Mouse (Mus musculus): ENCODE measurements at regions not wholly inside any gene's neighbourhood (a gene's known extent, or its start where the extent isn't known, plus 50 kb on each side); places are given as distances from the start of the nearest gene placed in this dataset.

DNA sequence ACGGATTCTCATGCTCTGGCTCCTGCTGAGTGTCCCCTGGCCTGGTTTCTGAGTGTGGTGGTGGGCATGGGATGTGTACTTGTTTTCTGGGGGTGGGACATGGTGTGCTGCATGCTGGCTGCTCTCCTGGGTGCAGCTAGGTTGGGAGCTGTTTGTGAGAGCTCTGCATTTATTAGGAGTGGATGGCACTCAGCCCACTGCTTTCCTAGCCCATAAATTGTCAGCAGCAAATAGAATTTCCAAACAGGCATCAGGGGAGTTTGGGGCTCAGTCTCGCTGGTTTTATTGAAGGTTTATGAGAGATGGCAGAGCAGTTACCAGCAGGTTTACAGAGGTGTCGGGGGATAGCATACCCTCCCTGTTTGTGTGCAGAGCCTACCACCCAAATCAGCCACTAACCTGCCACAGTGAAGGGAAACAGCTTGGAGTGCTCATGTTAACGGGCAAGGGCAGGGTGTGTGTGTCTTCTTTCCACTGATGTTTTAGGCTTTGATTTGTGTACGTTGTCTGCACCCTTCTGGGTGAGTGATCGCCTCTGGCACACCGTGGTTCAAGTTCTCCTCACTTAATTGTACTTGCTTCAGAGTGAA, 372.6 kb downstream of the Eipr1 start:
- DNase-seq: no peak

DNA sequence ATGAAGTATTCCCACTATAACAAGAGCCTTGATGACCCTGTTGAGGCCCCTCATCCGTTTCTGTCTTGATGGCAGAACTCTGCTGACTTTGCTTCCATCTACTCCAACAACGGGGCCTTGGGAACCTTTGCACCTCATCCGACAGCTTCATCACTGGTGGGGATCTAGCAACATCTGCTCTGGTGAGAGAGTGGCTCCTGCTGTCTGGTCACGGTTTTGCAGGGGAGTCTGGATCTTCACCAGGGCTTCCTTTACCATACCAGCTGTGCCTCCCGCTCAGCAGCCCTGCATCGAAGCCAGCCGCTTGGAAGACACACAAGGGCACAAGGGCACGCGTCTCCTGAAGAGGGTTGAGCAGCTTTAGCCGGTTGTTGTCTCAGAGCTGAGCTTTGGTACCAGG, 377.2 kb downstream of the Eipr1 start:
- DNase-seq: no peak

DNA sequence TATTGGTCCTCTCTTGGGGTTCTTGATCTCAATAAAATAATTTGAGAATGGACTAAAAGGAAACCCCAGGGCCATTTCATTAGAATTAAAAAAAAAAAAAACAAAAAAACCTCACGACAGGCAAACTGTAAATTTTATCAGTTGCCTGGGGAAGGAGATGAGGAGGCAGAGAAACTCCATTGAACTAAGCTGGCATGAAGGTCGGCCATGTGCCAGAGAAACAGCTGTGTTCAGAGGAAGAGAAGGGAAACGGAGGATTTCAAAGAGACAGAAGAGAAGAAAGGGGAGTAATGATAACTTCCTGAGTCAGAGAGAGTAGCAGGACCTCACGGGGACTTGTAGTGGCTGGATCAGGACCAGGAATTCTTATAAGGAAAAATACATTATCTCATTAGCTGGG, 377.7 kb downstream of the Eipr1 start:
- no peak for DNase-seq

DNA sequence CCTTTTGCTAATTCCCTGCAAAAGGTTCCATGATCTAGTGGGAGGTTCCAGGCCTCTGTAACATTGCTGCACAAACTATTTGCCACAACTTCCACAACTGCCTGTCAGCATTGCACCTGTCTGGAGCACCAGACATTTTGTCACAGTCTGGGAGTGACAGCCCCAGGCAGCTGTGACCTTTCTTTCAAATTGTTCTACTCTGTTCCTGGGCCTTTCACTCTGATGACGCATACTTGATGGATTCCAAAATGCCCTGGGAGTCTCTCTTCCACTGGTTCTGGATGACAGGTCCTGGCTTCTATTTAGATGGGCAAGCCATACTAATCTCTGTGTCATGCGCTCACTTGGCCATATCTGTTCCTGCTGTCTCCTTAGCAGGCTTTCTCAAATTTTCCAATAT, 382.7 kb downstream of the Eipr1 start:
- DNase-seq: no peak

DNA sequence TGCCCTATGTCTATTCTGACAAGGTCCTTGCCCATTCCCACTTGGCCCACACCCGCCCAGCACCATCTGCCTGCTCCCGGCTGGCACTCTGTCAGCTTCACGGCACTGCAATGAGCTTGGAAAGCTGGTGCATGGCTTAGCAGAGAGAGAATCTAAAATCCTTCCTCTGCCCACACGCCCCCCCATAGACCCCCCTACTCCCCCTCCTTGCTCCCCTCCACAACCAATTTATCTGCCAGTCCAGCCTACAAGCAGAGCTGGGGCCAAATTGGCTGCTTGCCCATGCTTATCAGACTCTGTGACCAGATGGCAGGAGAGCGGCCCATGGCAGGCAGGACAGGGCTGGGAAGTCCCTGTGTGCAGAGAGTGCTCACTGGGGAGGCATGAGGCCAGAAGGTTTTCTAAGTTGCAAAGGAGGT, 385.3 kb downstream of the Eipr1 start:
- no peak for DNase-seq

DNA sequence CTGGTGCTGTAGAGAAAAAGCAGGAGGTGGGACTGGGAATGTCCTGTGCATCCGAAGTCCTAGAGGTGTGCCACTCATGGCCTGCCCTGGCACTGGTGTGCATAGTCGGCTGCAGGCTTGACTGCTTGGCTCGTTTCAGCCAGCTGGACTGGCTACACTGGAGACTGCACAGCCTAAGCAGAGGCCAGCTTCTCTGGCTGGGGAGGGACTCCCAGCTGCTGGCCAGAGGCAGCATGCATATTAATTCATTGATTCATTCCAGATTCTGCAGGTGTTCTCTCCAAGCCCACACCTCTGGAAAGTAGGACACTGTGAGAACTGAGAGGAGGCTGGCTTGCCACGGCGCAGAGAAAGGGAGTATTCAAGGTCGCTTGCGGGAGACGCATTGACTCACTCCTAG, 385.9 kb downstream of the Eipr1 start:
- no peak for DNase-seq

DNA sequence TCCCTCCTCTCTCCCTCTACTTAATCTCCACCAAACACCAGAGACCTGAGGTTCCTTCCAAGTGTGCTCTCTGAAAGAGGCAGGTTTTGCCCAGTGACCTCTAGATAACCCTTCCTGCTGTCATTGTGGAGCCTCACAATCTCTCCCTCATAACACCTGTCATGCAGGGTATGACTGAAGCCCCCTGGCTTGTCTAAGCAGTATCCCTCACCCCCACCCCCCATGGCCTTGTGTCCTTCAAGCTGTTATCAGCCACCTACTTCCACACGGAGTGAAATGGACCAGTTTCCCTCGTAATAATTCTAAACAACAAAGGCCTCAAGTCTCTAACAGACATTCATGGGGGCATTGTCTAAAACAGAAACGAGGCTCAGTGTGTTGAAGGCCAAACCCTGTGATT, 387.6 kb upstream of the Myt1l start:
- no peak for DNase-seq

DNA sequence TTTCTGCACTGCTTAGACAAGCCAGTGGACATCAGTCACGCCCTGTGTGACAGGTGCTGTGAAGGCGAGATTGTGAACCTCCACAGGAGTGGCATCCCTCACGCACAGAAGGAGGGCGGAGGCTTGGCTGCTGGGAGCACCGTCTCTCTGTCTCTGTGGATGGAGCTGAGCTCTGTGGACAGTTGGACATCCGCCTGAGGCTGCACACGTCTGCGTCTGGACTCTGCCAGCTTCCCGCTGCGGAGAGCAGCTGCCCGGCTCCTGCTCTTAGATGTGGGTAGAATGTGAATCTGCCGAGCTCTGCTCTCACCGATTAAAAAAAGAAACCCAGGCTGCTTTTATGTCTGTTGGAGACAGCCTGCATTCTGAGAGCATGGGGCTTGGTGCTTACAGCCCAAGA, 387.1 kb upstream of the Myt1l start:
- DNase-seq: no peak

DNA sequence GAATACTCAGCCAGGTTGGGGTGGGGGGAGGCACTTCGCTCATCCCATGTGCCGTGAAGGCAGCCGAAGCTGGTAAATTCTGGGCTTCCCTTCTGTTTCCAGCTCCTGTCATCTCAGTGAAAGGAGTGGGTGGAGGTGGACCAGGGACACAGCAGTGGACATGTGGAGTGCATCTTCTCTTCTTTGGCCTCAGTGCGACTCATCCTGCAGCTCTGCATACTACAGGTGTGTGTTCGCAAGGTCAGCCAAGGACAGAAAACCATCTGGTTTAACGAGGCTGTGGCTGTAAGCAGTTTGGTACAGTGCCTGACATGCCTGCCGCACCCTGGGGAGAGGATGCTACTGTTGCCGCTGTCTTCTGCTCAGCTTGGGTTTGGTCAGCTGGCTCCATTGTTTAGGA, 386.3 kb upstream of the Myt1l start:
- no peak for DNase-seq

DNA sequence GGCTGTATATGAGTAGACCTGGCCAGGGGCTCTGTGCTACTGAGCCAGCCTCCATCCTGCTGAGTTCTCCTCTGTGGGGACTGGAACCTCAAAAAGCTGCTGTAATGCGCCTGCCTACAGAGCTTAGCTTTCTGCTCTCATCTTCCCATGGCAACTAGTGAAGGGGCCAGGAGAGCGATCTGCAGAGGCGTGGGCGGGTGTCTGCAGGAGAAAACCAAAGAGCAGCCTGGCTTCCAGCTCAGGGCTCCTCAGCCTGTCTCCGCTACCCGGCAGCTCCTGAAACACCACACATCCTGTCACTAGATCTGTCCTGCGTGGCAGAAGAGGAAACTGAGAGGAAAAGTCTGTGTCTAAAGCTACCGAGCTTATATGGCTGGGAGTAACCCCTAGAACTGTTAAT, 384.9 kb upstream of the Myt1l start:
- DNase-seq: no peak

DNA sequence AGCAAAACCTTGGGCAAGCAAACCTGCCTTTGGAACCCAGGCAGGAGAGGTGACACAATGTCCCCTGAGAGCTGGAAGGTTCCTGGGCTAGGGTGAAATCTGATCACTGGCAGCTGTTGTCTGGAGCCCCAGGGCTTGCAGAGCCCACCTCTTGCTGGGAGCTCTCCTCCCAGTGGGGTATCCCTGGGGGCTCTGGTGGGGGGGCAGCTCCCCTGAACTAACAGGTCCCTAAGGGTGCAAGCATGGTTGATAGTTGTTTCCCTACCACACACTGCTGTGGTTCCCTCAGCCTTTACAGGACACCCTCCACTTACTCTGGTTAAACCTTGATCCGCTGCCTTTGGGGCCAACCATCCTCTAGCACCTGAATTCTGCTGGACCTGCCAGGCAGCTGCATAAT, 367.3 kb upstream of the Myt1l start:
- DNase-seq: no peak

DNA sequence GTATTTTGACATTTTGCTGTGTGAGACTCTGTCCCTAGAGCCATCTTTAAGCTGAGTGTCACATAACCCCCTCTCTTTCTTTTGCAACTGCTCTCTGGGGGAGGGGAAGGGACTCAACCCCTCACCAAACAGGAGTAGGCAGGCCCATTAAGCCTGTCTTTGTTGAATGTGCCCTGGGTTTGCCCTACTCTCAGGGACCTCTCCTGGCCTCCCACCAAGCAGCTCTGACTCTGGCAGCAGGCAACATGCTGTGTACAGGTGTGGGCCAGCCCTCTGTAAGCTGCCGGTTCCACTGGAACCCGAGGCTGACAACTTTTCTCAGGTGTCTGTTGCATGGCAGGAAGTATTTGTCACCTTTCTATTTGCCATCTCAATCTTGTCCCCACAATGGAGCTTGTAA, 366.6 kb upstream of the Myt1l start:
- DNase-seq: no peak

DNA sequence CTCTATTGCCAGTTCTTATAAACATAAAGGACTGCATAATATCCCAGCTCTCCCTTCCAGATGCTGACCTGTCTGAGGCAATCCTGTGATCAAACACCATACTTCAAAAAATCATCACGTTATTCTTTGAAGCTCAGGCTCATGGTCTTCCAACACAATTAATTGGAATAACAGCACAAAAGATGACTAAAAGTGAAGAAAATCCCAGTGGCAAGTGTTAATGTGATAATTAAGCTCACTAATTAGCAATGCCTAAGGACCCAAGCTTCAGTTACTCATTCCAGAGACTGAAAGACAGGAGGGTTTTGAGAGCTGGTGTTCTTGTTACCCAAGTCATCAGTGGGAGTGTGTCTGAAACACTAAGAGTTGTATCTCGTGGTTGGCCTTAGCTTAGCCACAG, 363.5 kb upstream of the Myt1l start:
- DNase-seq: no peak

DNA sequence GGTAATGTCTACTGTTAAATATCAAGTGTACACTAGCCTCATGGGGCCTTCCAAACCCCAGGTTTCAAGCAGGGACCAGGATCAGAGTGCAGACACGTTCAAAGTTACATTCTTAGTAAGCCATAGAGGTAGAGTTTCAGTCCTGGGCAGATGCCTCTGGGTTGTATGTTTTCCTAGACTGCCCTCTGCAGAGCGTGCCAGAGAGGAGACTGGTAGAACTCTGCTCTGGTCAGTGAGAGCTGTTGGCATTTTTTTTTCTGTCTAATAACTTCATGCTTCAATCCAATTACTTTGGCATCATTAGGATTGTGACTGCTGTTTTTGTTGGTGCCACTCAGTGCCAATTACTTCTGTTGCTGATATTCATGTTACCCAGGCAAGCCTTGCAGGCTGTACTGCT, 361.9 kb upstream of the Myt1l start:
- DNase-seq: no peak

DNA sequence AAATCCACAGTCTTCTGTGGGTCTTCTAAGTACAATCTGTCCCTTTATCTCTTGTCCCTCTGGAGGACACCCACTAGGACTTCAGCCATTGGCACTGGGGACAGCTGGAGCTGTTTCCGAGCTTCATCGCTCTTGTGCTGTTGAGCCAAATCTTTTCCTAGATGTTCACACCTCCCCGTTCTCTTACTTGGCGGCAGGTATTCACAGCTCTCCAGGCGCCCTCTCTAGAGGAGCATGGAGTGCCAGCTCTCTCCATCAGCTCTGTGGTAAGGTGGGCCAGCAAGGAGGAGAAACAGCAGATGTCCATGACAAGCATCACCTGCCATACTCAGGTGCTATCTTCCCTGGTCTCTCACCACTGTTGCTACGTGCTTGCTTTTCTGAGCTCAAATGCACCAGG, 360.3 kb upstream of the Myt1l start:
- no peak for DNase-seq

DNA sequence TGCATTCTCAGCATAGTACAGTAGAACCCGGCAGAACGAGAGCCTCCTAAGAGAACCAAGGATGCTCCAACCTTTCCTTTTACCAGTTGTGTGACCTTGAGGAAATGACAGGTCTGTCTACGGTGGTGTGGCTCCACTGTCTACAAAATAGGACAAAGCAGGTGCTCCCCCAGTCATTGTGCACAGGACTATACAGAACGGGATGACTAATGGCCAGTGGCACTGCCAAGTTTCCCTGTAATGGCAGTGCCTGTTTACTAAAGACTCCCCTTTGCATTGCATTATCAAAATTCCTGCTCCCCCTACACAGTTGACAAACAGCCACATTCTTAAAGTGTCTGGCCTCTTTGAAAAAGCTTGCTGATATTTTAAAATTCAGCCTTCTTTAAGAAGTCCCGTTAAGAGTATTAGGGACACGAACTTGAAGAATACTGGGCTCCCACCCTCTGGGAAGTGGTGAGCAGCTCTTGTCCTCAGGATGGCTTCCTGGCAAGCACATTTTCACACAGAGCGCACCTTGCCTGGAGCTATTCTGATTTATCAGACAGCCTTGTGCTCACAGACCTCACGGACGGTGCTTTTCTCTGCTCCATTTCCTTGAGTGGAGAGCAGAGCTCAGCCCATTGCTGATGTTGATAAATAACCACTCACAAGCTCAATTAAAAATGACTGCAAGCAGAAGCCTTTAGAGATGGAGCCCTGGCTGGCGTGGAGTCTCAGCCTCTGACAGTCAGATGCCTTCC, 352.3 kb upstream of the Myt1l start:
- no peak for DNase-seq

DNA sequence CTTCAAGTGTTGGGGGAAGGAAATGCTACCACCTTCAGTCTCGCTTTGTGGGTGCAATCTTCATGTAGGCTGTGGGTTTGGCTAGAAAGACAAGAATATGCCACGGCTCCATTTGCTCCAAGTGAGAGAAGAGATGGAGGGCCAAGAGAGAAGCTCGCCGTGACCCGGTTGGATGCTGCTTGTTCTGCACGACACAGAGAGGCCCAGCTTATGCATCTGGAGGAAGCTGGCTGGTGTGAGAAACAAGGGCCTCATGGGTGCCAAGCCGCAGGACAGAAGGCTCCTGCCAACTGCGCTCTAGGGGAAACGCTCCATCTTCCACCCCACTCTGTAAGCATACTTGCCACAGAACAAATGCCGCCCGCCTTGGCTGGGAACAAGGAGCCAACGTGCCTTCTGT, 351.0 kb upstream of the Myt1l start:
- no peak for DNase-seq

DNA sequence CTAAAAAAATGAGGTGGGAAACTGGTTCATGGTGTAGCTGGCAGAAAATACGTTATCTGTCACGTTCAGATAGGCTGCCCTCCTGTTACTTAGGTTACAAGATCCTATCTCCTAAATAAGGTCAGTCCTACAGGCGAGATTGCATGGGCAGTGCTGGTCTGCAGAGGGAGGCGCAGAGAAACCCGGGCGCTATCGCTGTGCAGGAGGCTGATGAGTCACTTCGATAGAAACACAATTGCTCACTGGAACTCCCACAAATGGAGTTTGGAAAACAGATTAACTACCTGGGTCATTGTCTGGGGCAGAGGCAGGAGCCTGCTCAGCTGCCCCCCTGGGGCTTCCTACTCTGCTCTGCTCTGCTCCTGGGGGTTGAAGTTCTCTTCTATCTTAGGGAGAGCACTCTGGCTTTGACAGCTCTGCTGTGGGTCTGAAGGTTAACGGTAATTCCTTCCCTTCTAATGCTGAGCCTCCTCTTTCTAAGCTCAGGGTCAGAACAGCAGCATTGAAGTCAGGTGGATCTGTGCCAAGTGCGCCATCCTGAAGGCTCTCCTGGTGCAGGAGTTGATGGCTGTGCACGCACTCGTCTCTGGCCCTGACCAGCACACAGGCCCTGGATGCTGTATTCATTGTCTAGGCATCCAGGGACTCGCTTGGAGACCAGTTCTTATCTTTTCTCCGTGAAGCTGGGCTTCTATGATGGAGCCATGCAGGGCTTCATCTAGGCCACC, 349.9 kb upstream of the Myt1l start:
- no peak for DNase-seq

DNA sequence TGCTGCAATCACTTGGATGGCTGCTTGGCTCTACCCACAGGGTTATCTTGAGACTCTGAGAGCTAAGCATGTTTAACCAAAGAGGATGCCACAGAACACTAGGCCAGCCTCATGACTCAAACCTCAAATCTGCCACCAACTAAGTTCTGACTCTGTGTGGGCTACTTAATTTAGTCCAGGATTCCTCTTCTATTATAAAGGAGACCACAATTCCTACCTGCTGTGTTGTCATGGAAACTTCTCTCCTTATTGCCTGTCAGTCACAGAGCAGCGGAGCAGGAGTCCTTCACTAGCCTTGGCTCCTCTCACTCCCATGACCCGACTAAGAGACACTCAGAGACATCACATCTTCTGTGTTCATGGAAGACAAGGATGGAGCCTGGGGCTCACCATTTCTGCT, 348.8 kb upstream of the Myt1l start:
- DNase-seq: no peak

DNA sequence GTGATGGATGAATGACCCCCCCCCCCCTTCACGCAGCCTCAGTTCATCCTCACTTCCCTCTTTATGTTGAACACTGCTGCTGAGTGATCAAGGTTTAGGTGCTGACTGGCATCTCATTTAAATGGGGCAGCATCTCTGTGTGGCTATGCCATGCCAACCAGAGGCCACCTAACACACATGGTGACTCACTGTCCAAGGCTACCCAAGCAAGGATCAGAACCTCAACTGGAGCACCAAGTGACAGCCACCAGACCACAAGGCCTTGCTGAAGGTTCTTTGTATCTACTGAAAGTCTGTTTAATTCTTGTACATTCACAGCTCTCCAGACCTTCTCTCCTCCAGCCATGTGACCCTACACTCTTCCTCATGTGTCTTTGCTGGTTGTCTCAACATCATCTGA, 347.6 kb upstream of the Myt1l start:
- no peak for DNase-seq

DNA sequence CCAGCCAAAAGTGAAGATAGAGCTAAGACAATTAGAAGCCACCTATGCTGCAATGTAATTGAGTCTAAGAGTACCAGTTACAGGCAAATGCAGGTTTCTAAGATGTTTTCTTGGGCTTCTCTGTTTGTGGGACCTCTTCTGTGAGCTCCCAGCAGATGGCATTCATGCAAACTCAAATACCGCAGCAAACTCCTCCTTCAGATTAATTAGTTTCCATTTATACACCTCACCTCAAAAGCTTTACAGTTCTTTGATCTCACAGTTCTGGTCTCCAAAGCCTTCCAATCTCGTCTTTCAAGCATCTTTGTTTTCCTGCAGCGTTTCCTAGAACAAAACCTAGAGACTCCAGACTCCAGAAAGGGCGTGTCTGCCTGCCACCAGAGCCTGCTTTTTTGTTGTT, 340.6 kb upstream of the Myt1l start:
- no peak for DNase-seq

DNA sequence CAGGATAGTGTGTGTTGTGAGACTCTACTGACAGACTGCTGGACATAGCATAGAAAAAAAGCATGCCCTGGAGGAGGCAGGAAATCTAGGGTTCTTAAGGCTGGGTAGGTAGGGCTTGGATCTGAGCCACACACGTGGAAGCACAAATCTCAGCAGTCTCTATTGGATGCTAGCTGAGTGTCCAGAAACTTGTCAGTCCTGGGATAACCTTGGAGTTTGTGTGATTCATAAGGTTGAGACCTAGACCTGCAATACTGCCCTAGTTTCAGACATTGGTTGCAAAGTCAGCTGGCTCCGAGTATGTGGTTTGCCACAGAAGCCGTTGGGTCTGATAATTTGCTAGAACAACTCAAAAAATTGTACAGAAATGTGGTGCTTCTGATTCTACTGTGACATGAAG, 335.8 kb upstream of the Myt1l start:
- DNase-seq: no peak

DNA sequence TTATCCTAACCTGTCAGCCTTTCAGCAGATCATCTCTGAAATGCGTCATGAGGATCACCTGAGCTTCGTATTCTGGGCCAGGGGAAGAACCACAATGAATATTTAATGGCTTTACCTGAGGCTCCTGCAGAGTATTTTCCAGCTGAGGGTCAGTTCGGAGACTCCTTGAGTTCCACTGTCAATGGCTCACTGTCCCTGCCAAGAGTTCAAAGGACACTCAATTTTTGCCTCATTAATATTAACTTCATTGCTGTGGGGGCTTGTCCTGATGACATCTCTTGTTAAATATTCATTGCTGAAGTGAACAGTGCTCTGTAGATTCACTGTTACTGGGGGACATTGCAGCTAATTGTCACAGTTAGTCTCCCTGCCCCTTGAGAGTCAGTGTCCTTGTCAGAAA, 316.2 kb upstream of the Myt1l start:
- DNase-seq: no peak

DNA sequence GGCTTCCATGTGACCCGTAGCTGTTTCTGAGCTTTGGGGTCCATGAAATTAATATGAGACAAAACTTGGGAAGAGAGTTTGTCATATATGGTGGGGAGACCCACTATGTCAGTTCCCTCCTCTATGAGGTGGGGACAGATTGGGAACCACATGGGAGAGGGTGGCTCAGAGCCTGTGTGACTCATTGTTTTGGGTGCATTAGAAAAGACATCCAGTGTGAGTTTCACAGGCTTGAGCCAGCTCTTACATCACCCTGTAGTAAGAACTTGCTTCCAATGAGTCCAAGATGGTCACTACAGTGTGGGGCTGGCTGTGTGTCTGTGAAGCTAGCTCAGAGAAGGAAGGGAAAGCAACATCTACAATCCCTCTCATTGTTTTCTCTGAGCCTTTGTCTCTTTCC, 314.6 kb upstream of the Myt1l start:
- DNase-seq: no peak

DNA sequence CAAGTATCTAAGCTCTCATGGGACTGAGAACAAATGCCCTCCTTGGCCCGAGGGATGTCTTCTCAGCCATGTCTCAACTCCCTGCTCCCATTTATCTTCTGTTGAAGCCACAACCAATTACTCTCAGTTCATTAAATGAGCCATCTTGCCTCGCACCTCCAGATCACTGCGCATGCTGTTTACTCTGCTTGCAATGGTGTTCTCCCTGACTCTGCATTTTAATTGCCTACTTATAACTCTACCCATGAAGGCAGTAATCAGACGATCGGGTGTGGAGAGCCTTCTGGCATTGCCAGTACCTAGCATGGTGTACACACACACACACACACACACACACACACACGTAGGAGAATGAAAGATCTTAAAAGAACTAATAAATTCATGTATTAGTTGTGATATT, 306.1 kb upstream of the Myt1l start:
- DNase-seq: no peak
